Mouse (Mus musculus) Muller cell, postnatal 12 days (primary cell): ENCODE results near the gene Trim7.
"Not testable (repeated sequence)": the region's sequence is repeated elsewhere in the genome, so short reads cannot be mapped to it uniquely, and the experiment has no call there.

Experiments used
- DNase-seq: peaks from one replicate; pipeline ENCODE4 v3.0.0-alpha.2; 2015; ENCODE audit errors: inconsistent ontology term

Trim7 gene

DNA sequence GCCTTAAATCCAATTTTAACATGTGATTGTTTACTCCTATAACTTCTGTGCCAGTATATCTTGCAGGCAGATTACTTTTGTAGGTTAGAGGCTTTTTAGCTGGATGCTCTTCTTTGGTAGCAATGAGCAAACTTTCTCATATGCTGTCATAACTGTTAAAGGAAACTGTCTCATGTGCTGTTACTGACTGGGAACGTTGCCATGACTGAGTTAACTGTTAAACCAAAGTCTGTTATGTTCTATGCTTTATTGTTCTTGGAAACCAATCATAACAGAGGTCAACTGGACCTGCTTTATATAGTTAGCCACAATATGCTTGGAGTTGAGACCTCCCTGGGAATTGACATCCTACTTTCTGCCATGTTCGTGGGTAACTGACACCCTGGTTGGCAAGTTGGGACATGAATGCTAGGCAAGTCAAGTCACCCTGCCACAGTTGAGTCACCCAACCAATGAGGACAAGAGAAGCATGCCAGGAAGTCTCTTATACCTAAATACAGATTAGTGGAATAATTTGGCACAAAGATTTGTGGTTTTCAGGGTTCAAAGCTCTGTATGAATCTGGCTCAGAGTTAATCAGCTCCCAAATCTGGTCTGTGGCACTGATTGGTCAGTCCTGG lies 73.0 kb downstream of the Trim7 start:
- peak; percentile 92 for DNase-seq

DNA sequence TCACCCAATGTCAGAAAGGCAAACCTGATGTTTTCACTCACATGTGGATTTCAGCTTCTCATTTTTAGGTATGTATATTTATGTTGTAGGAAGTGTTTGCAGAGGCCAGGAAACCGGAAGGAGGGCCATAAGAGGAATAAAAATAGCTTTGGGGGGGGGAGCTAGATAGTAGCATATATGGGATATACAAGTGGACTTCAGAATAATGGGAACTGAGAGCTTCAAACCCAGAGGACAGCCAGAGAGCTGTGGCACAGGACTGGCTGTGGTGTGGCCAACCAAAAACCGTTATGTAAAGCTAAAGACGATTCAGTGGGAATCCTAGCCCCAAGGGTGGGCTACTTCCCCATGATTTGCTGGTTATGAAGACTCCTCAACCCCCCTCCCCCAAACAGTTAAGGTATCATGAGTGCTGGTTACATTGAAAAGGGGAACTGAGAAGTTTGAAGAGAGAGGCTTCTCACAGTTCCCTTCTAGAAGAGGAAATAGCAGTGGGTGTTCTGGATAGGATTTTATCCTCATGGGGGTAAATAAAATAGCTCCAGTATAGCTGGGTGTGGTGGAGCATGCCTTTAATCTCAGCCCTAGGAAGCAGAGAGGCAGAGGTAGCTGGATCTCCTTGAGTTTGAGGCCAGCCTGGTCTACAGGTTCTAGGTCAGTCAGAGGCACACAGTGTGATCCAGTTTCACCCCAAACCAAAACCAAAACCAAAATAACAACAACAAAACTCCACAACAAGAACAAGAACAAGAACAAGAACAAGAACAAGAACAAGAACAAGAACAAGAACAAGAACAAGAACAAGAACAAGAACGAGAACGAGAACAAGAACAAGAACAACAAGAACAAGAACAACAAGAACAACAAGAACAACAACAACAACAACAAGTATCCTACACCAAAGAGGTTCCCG lies 75.0 kb downstream of the Trim7 start:
- DNase-seq, result not testable (repeated sequence)

DNA sequence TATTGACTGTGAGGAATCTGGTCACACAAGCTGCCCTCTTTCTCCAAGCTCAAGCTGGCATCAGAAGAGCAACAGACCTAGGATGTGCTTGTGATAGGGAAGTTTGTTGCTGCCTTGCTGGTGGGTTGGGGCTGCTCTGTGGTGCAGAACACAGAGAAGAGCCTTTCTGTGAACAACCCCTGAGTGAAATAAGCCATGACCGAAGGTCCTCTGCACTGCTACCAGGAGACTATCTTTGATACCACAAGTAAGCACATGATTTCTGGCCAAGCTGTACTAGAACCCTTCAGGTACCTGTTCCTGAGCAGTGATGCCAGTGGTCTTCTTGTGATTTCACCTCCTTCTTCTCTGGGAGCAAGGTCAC lies 75.6 kb downstream of the Trim7 start:
- DNase-seq, result not testable (repeated sequence)
